Mouse (Mus musculus) embryonic fibroblast, embryonic 13.5 days (primary cell): Measurements from ENCODE around the gene E330021D16Rik. TPM values are rescaled to one million over a fixed set of nuclear protein-coding genes. Genes with fewer than 3 reads are reported as not detected.
A peak's percentile ranks its signal among the peaks of the same experiment; 100 is the strongest.

Source experiments
- H3K27ac ChIP-seq: 2 replicates; pipeline ENCODE4 v1.5.1; 2012; ENCODE audit warnings: low read length, control low read depth, inconsistent platforms; ENCODE audit not compliant: insufficient read depth
- H3K4me1 ChIP-seq: 2 replicates; pipeline ENCODE4 v1.6.1; 2011; ENCODE audit warnings: low read length; ENCODE audit not compliant: control insufficient read depth, insufficient read depth
- H3K4me3 ChIP-seq: 2 replicates; pipeline ENCODE4 v1.5.1; 2011; ENCODE audit warnings: mild to moderate bottlenecking, control low read depth, low read length; ENCODE audit not compliant: insufficient read depth
- CTCF ChIP-seq: IDR thresholded peaks from 2 replicates; pipeline ENCODE4 v1.5.1; 2011; ENCODE audit warnings: mild to moderate bottlenecking, control low read depth, low read length, moderate library complexity, borderline replicate concordance; ENCODE audit not compliant: insufficient read depth
- POLR2A ChIP-seq: IDR thresholded peaks from 2 replicates; pipeline ENCODE4 v1.6.1; 2011; ENCODE audit warnings: low read depth, mild to moderate bottlenecking, control low read depth, low read length, moderate library complexity
- polyA plus RNA-seq: library from polyadenylated mRNA; stranded (reverse); fragments of >200 nt; gene quantifications from 2 replicates; pipeline ENCODE4 v1.2.4, GENCODE M21; 2011; ENCODE audit warnings: low read depth; ENCODE audit not compliant: missing spikeins, insufficient read length

E330021D16Rik gene
- polyA plus RNA-seq, 1 experiment, result 0.49 TPM

DNA sequence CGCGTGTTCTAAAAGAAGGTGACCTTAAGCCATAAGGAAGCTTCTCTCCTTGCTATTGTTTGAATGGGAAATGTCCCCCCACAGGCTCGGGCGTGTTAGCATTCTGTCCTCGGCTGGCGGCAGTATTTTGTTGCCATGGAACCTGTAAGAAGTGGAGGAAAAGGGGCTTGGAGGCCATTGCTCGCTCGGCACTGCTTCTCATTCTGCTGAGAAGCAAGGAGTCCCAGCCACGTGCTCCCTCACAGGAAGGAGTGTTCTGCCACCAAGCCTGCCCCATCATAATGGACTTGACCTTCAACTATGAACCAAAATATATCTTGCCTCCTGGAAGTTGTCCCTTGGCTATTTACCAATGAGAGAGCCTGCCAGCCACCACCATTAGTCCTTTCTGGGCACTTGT is 25.1 kb downstream of the E330021D16Rik start:
- H3K27ac ChIP-seq, result no peak overlapping the region
- no peaks in the 10 kb centered on the region for H3K4me1 ChIP-seq
- TF ChIP-seq POLR2A (no peak), CTCF (no peak)
- H3K4me3 ChIP-seq, result no peak overlapping the region

DNA sequence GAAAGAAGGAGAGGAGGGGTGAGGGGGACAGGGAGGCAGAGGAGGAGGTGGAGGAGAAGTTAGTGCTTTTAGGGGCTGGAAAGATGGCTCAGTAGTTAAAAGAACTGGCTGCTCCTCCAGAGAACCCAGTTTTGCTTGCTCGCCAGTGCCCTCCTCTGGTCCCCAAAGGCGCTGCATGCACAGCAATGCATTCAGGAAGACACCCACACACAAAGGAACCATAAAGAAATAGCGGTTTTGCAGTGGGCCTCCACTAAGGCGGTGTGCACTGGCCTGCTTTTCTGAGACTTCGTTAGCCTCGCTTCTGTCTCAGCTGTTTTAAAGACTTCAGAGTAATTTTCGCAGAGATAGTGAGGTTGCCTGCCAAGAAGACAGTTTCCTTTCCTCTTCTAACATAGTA is 30.1 kb downstream of the E330021D16Rik start:
- Histone ChIP-seq H3K4me3 (no peak overlapping the region), H3K27ac (no peak overlapping the region), H3K4me1 (no peaks in the 10 kb centered on the region)
- TF ChIP-seq POLR2A (no peak), CTCF (no peak)

DNA sequence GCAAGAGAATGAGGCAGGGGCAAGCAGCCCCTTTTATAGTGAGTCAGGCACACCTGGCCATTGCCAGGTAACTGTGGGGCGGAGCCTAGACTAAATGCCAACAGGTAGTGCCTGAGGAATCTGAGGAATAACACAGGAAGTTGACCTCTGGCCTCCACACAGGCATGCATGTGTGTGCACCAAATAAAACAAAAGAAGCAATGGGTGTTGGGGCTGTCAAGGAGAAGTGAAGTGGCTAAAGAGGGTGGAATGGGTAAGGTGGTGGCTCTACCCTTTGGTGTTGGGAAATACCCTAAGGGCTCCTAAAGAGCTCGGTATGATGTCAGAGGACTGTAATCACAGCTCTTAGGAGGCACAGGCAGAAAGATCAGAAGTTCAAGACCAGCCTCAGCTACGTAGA is 32.2 kb downstream of the E330021D16Rik start:
- H3K4me1 ChIP-seq, result no peaks in the 10 kb centered on the region
- H3K4me3 ChIP-seq, result no peak overlapping the region
- no peak for TF ChIP-seq CTCF
- TF ChIP-seq POLR2A, result no peak
- H3K27ac ChIP-seq, result no peak overlapping the region

DNA sequence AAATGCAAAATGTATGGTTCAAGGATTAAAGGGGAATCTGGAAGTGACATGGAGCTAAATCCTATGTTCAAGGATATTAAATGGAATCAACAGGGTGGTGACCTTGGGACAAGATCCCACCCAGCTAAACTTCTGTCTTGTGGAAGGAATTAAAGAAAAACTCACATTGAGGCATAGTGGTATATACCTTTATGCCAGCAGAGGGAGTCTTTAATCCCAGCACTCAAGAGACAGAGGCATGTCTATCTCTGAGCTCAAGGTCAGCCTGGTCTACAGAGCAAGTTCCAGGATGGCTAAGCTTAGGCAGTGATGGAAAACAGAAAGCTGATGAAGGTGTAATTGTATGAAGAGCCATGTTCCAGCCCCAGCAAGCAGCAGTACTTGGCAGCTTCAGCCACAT is 39.3 kb downstream of the E330021D16Rik start:
- Histone ChIP-seq H3K27ac (no peak overlapping the region), H3K4me3 (no peak overlapping the region), H3K4me1 (no peaks in the 10 kb centered on the region)
- no peak for TF ChIP-seq POLR2A
- TF ChIP-seq CTCF, result no peak

DNA sequence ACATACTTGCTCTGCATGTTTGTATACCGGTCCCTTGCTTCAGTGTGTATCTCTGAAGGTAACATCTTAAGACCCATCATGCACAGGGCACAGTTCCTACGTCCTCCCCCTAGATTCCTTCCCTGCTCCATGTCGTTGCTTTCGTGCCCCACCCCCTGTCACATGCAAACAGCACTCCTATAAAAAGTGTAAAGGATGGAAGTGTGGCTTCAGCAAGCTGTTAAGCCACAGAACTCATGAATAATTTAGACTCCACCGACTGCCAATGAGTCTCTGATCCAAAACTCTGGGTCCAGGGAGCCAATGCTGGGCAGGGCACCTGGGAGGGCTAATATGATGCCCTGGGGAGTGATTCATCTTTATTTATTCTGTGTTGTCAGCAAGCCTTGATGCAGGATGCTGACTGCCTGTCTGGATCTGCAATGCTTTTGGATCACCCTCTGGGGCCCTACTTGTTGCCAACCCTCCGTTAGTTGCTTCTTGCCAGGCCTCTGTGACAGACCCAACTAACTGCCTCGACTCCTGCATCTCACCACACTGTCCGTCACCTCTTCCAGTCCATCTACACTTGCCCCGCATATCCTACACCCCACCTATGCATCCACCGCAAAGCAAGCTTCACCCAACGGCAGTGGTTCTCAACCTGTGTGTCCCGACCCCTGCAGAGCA is 50.8 kb downstream of the E330021D16Rik start:
- Histone ChIP-seq H3K4me3 (no peak overlapping the region), H3K27ac (no peak overlapping the region), H3K4me1 (no peaks in the 10 kb centered on the region)
- TF ChIP-seq POLR2A (no peak), CTCF (no peak)

DNA sequence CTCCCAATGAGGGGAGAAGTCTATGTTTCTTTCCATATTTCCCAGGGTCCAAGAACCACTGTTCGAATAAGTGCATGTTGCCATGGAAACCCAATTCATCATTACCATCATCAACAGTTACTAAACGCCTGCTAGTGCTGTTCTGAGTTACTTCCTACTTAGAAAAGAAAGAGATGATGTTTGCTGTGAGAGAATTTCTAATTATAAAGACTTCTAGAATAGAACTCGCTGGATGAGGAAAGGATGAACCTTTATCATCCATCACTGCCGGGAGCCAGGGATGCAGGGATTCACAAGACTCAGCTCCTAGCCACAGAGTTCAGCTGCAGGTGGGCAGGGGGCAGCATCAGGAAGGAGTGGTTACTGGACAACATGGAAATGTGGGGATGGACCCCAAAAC is 51.4 kb downstream of the E330021D16Rik start:
- TF ChIP-seq CTCF (no peak), POLR2A (no peak)
- H3K4me3 ChIP-seq, result no peak overlapping the region

DNA sequence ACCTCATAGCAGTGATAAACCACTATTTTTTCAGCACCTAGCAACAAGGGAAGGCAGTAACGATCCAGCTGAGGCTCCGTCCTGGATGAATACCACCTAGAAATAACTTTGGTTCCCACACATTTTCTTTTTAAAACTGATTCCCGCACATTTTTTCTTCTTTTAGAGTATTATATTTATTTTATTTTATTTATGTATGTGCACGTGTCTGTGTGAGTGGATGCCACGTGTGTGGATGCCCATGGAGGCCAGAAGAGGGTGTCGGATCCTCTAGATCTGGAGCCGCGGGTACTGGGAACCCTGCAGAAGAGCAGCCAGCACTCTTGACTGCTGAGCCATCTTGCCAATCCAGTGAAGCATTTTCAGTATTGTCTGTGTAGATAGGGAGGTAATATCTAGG is 52.1 kb downstream of the E330021D16Rik start:
- Histone ChIP-seq H3K4me3 (no peak overlapping the region), H3K4me1 (no peaks in the 10 kb centered on the region), H3K27ac (no peak overlapping the region)
- TF ChIP-seq CTCF, result no peak
- TF ChIP-seq POLR2A, result no peak

More for the DNA sequence above, 51.4 kb downstream of the E330021D16Rik start:
- Histone ChIP-seq H3K27ac (no peak overlapping the region), H3K4me1 (no peaks in the 10 kb centered on the region)

DNA sequence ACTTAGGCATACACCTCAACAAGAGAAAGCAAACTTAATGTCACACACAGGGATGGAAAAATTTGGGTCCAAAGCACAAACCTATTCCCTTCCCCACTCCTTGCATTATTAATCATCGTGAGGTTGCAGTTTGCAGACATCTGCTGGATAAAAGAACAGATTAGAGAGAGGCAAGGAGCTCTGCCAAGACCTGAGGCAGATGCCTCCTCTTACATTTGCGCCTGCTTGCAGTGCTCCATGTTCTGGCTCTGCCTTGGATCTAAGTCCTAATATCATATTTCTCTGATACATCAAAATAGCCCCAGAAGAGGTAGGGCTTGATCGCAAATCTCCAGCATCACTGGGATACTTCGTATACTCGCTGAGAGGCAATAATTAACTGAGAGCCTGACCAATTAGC is 56.9 kb downstream of the E330021D16Rik start:
- Histone ChIP-seq H3K4me1 (no peaks in the 10 kb centered on the region), H3K4me3 (no peak overlapping the region), H3K27ac (no peak overlapping the region)
- TF ChIP-seq CTCF (no peak), POLR2A (no peak)

DNA sequence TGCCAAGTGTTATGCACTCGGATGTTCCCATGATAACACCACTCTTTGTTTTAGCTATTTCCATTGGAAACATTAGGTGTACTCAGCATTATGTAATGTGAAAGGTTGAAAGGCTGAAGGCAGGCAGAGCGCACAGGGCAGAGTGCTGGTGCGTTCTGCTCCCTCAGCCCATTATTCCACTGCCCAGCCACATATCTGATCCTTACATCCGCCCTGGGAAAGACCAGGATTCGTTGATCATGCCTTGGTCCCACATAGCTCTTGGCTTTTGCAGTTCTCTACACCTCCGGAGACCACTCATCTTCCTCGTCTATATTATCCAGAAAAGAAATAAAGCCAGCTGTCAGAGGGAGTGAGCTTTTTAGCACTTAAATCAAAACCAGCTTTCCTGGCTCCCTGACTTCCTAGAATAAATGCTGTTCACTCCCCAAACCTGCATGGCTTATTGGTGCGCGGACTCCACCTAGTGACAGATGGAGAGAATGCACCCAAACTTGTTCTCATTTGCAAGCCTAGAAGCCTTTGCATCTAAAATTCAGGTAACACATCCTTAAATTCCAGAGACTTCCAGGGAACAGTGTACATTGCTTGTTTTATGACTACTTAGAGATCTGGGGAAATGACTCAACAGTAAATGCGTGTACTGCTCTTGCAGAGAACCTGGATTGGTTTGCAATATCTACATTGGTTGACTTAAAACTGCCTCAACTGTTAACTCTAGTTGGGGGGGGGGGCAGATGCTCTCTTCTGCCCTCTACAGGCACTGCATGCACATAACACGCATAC is 61.8 kb downstream of the E330021D16Rik start:
- H3K27ac ChIP-seq, result no peak overlapping the region
- H3K4me3 ChIP-seq, result no peak overlapping the region
- peak; percentile 67; the same call in 1 of the 2 replicates for TF ChIP-seq CTCF
- no peak for TF ChIP-seq POLR2A

More for the DNA sequence above, 61.8 kb downstream of the E330021D16Rik start:
- no peaks in the 10 kb centered on the region for H3K4me1 ChIP-seq

Other genes with a start within 250 kb of the E330021D16Rik start
- gene Grin2b, start 242.1 kb downstream of the E330021D16Rik start, polyA plus RNA-seq, result 0.55 and 0.61 TPM in 2 replicates
- gene Gm8994, start 88.0 kb downstream of the E330021D16Rik start, polyA plus RNA-seq, result not detected in 2 replicates
- 68.6 and 75.8 TPM in 2 replicates for gene Atf7ip, start 90.6 kb upstream of the E330021D16Rik start, polyA plus RNA-seq
- 0.84 TPM in 1 of 2 replicates, not detected in the other for gene Plbd1, start 246.4 kb upstream of the E330021D16Rik start, polyA plus RNA-seq